Mouse (Mus musculus) testis, adult 2 months (tissue): Measurements from ENCODE around the gene Pcna.

Source experiments
- CTCF ChIP-seq: fragments of 200-500 bp; IDR thresholded peaks from 2 replicates; pipeline ENCODE4 v1.5.1; 2012; ENCODE audit warnings: low read depth, mild to moderate bottlenecking, inconsistent platforms, low read length, moderate library complexity; ENCODE audit not compliant: control insufficient read depth, insufficient read depth, insufficient replicate concordance
- POLR2A ChIP-seq: fragments of 200-500 bp; IDR thresholded peaks from 2 replicates; pipeline ENCODE4 v1.6.1; 2012; ENCODE audit warnings: low read depth, mild to moderate bottlenecking, inconsistent platforms, low read length, moderate library complexity; ENCODE audit not compliant: control insufficient read depth

DNA sequence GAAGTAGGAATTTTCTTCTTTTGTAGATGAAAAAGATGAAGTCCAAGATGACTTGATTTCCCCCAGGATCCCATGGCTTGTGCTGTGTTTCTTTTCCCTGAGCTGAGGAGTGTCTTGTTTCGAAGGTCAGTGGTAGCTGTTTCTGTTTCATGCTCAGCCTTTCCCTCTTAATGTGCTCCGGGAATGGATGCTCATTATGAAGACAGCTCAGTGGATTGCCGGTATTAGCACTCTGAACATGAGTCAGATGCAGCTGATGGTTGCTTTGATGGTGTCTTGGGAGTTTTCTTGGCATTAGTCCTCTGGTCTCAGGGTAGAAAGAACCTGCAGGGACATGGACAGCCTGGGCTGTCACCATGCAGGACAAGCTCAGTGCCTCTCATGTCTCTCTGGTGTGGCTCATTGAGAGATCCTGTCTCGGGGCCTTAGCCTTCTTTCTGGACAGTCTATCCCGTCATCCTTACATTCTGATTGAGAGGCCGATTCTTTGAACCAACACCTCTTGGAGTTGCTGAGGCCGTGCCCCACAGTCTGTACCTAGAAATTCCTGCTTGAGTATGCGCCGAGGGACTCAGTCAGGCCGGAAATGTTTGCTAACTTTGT lies 27.5 kb upstream of the Pcna start:
- TF ChIP-seq CTCF (no peak), POLR2A (no peak)
